Mouse (Mus musculus) cerebral cortex, adult 2 months (tissue): ENCODE measurements around the gene Uqcr11.

ENCODE experiments used
- WGBS: fragments of 180-500 bp; shearing (Covaris S2); methylation state at CpG from one replicate; pipeline ENCODE4 v1.1.7; 2018; 5-methylcytosine and 5-hydroxymethylcytosine counted together

Uqcr11 gene

DNA sequence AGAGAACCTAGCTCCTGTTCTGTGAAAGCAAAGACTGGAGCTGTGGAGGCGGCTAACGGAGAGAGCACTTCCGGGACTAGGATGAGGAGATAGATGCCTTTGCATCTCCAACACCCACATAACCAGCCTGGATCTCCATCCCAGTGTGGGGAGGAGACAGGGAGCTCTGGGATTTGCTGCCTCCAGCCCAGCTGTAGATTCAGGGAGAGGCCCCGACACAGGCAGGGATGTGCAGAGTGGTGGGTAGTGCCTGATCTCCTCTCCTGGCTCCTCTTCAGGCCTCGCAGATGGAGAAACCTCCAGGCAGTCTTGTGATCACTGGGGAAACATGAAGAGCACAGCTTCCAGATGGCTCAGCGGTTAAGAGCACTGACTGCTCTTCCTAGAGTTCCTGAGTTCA lies 33.9 kb downstream of the Uqcr11 start:
- WGBS: 42% methylated on average over 6 of the region's 6 CpGs

DNA sequence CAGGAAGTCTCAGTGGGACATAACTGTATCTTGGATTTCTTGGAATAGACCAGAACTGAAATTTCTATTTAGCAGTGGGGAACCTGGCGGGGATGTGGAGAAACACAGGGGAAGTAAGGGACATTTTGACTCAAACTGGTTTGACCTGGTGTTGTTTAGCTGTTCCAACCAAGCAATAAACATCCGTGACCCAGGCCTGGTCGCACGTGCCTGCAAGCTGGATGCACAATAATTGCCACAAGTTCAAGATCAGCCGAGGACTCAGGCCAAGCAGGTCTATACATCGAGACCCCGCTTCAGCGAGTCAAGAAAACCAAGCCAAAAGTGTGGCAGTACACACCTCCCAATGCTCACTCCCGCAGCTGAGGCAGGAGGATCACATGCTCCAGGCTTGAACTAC lies 34.6 kb downstream of the Uqcr11 start:
- whole genome bisulfite sequencing: 63% methylated on average over 9 of the region's 9 CpGs

GRCm38 (mm10) chr10:80371411-80371966 lies 35.1 kb downstream of the Uqcr11 start:
- WGBS: 16% methylated on average over 12 of the region's 12 CpGs

DNA sequence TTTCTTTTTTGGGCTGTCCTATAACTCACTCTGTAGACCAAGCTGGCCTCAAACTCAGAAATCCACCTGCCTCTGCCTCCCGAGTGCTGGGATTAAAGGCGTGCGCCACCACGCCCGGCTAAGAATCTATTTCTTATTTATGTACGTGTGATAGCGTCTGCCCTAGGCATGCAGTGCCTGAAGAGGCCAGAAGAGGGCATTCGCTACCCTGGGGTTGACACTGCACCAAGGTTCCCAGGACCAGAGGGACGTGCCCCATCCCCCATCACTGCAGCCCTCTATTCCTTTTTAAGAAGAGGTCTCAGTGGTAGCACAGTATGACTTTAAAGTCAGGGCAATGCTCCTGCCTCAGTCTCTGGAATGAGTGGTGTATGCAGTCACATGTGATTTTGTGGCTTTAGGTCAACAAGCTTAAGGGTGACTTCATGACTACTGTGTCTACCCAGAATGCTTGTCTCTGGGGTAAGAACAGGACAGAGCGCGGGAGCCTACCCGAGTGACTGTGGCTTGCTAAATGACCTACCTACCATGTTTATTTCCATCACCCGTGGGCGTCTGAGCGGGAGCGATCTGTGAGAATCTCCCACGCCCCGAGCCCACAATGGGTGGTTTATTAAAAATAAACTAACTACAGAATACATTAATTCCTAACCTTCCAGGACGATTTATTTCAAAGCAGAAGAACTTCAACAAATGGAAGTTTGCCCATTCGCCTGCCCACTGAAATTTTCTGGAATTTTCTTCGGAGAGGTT lies 36.5 kb downstream of the Uqcr11 start:
- whole genome bisulfite sequencing: 61% methylated on average over 21 of the region's 21 CpGs

DNA sequence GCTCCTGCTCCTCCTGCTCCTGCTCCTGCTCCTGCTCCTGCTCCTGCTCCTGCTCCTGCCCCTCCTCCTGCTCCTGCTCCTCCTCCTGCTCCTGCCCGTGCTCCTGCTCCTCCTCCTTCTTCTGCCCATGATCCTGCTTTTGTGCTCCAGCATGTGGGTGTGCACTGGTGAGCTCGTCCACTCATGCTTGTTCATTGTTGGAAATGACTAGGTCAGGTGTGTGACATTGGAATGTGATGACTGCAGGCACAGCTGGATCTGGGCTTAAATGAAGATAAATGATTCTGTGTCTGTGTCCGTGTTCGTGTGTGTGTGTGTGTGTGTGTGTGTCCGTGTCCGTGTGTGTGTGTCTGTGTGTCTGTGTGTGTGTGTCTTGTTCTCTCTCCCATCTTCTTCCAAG lies 38.2 kb downstream of the Uqcr11 start:
- 87% methylated on average over 6 of the region's 6 CpGs for WGBS

GRCm38 (mm10) chr10:80367954-80368353 lies 38.7 kb downstream of the Uqcr11 start:
- WGBS: 59% methylated on average over 5 of the region's 5 CpGs

- 65% methylated on average over 6 of the region's 6 CpGs for WGBS
Observed at GRCm38 (mm10) chr10:80365736-80366135, 40.9 kb downstream of the Uqcr11 start.

DNA sequence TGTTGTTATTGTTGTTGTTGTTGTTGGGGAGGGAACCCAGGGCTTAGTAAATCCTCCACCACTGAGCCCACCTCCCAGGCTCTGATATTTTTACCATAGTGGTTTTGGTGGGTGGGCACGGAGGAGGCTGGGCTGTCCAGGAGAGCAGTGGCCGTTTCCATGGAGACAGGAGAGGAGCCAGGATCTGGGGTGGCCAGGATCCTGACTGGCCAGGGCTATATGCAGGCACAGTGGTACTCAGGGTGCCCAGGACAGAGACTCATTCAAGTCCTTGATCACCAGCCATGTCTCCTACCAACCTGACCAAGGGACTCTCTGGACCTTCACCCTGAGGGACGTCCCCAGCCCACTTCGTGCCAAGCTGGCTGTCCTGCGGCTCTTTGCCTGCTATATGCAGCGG lies 42.9 kb downstream of the Uqcr11 start:
- WGBS: 36% methylated on average over 6 of the region's 6 CpGs

GRCm38 (mm10) chr10:80357994-80358639 lies 48.5 kb downstream of the Uqcr11 start:
- WGBS: 8% methylated on average over 31 of the region's 31 CpGs

DNA sequence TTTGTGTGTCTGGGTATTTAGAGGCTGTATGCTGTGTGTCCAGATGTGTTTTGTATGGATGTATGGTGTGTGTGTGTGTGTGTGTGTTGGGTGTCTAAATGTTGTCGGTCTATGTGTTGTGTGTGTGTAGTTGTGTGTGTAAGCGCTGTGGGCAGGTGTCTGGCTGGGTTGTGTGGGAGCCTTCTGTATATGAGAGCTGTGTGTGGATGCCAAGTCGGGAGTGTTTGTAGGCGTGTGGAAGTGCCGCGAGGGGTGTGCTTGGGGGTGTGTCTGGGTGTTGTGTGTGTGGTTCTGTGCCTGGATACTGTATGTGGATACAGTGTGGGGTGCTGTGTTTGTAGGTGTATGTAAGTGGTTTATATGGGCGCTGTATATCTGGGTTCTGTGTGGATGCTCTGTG lies 49.3 kb downstream of the Uqcr11 start:
- 18% methylated on average over 7 of the region's 7 CpGs for WGBS

GRCm38 (mm10) chr10:80356737-80357136 lies 49.9 kb downstream of the Uqcr11 start:
- under 1% methylated on average over 34 of the region's 34 CpGs for WGBS

GRCm38 (mm10) chr10:80356001-80356682 lies 50.5 kb downstream of the Uqcr11 start, which contains the start of gene Plk5:
TSS of gene Plk5 (plus strand) at chr10:80356459.
- 3% methylated on average over 53 of the region's 53 CpGs for WGBS

DNA sequence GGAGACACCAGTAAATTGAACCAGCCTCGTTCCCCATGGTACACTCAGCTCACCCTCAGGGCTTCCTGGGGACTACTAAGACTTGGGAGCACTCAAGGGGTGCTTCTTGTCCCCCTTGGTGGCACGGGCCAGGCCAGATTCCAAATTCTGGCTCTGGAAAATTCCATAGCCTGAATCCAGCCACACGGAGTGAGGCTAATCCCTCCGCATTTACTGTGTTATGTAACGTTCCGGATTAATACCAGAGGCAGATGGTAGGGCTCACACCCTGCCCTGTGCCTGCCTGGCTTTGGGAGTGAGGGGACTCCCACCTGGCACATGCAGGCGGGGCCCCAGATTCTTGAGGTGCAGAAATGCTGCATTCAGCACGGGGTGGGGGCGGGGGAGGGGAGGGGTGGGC lies 51.2 kb downstream of the Uqcr11 start:
- WGBS: 20% methylated on average over 9 of the region's 9 CpGs
